Mouse (Mus musculus) kidney, embryonic 16.5 days (tissue): ENCODE data around the gene Zfp968. TPM values are rescaled to one million over a fixed set of nuclear protein-coding genes. Genes with fewer than 3 reads are reported as not detected.
"Not testable (repeated sequence)": the region's sequence is repeated elsewhere in the genome, so short reads cannot be mapped to it uniquely, and the experiment has no call there.

Source experiments
- ATAC-seq: fragments of 200-750 bp; cut with Nextera tagmentation; 2 replicates; pipeline ENCODE4 v1.8.0; 2017; ENCODE audit warnings: moderate TSS enrichment; ENCODE audit not compliant: low FRiP score, low TSS enrichment
- H3K27ac ChIP-seq: fragments of 300-500 bp; sonication (generic); 2 replicates; pipeline ENCODE4 v1.5.1; 2014; ENCODE audit warnings: low read length
- H3K27me3 ChIP-seq: fragments of 300-500 bp; sonication (generic); 2 replicates; pipeline ENCODE4 v1.6.1; 2014; ENCODE audit warnings: low read length, control low read depth, mixed read lengths; ENCODE audit not compliant: insufficient read depth
- H3K36me3 ChIP-seq: fragments of 300-500 bp; sonication (generic); 2 replicates; pipeline ENCODE4 v1.6.1; 2014; ENCODE audit warnings: low read length, control low read depth, mixed read lengths; ENCODE audit not compliant: insufficient read depth
- H3K4me1 ChIP-seq: fragments of 300-500 bp; sonication (generic); 2 replicates; pipeline ENCODE4 v1.6.1; 2014; ENCODE audit warnings: low read length, control low read depth, mixed read lengths; ENCODE audit not compliant: insufficient read depth
- H3K4me2 ChIP-seq: fragments of 300-500 bp; sonication (generic); replicated peaks from 2 replicates; pipeline ENCODE4 v1.6.1; 2014; ENCODE audit warnings: low read depth, low read length
- H3K4me3 ChIP-seq: fragments of 300-500 bp; sonication (generic); 2 replicates; pipeline ENCODE4 v1.5.1; 2014; ENCODE audit warnings: mild to moderate bottlenecking, low read length
- H3K9ac ChIP-seq: fragments of 300-500 bp; sonication (generic); replicated peaks from 2 replicates; pipeline ENCODE4 v1.6.1; 2014; ENCODE audit warnings: low read length
- H3K9me3 ChIP-seq: fragments of 300-500 bp; sonication (generic); 2 replicates; pipeline ENCODE4 v1.6.1; 2016; ENCODE audit warnings: low read length, control low read depth
- WGBS: fragments of 180-500 bp; shearing (Covaris S2); extraction: QIAGEN DNeasy Blood & Tissue Kit; methylation state at CpG from one replicate; pipeline ENCODE4 v1.1.7; 2014; 5-methylcytosine and 5-hydroxymethylcytosine counted together
- polyA plus RNA-seq: library from polyadenylated mRNA; unstranded; fragments of >200 nt; fragmentation: Nextera tagmentation; extraction: Ambion mirVana; gene quantifications from 2 replicates; pipeline ENCODE4 v1.2.1, GENCODE M21; 2015

Gene Zfp968
- 6.1 and 6.7 TPM in 2 replicates for polyA plus RNA-seq

- not testable (repeated sequence) for H3K27me3 ChIP-seq, H3K9ac ChIP-seq, H3K27ac ChIP-seq, H3K4me2 ChIP-seq, H3K4me1 ChIP-seq, H3K9me3 ChIP-seq, H3K36me3 ChIP-seq, H3K4me3 ChIP-seq, ATAC-seq
- WGBS, result no CpG with 5 or more reads among the region's 6 CpGs
These were observed at the start of gene Zfp968 for GRCm38 (mm10) chr2:175372136-175372535. Gene Zfp968, plus strand, starts transcription at chr2:175372436.

GRCm38 (mm10) chr2:175338097-175338496 lies 34.1 kb upstream of the Zfp968 start, which contains the start of gene Gm4631:
Gene Gm4631, minus strand, starts transcription at chr2:175338197.
- H3K9me3 ChIP-seq, ATAC-seq, H3K27me3 ChIP-seq, H3K4me3 ChIP-seq, H3K27ac ChIP-seq, H3K9ac ChIP-seq, H3K4me1 ChIP-seq, H3K4me2 ChIP-seq, H3K36me3 ChIP-seq: not testable (repeated sequence)
- WGBS, result no CpG with 5 or more reads among the region's 8 CpGs

Other genes starting within 250 kb of the Zfp968 start
- gene Gm14399, start 230.4 kb upstream of the Zfp968 start, polyA plus RNA-seq, result 7.3 and 10.7 TPM in 2 replicates
- 0.63 and 1.2 TPM in 2 replicates for gene Gm14443, start 196.6 kb upstream of the Zfp968 start, polyA plus RNA-seq
- 5.6 and 8.1 TPM in 2 replicates for gene Gm14391, start 165.5 kb upstream of the Zfp968 start, polyA plus RNA-seq
- gene Gm14440, start 97.3 kb upstream of the Zfp968 start, polyA plus RNA-seq, result 4.7 and 5.2 TPM in 2 replicates
- gene Gm4631, start 34.2 kb upstream of the Zfp968 start, polyA plus RNA-seq, result 19.7 and 21.8 TPM in 2 replicates
- gene Gm4724, start 63.4 kb downstream of the Zfp968 start, polyA plus RNA-seq, result 9.9 and 21.1 TPM in 2 replicates
- gene Zfp965, start 97.5 kb downstream of the Zfp968 start, polyA plus RNA-seq, result 5.7 and 7.4 TPM in 2 replicates